Mouse (Mus musculus) megakaryocyte, adult 5-6 weeks (primary cell): Measurements from ENCODE around the gene Sde2. TPM values are rescaled to one million over a fixed set of nuclear protein-coding genes. Genes with fewer than 3 reads are reported as not detected.
"Not testable (repeated sequence)": the region's sequence is repeated elsewhere in the genome, so short reads cannot be mapped to it uniquely, and the experiment has no call there.

Source experiments
- ATAC-seq: 2 replicates; pipeline ENCODE4 v1.8.0; 2016; ENCODE audit warnings: mild to moderate bottlenecking, inconsistent platforms; ENCODE audit not compliant: poor library complexity, severe bottlenecking
- total RNA-seq, 2 experiments: library from RNA; stranded (forward) in 1 of 2; stranded (reverse) in 1 of 2; fragments of 153-499, 151-499 nt in 1 of 2; fragments of 221-1000, 200-1000 nt in 1 of 2; gene quantifications; 2 replicates each; pipeline versions ENCODE4 v1.2.3 to v1.2.4; 2015 to 2017

The Sde2 gene
- total RNA-seq, 2 experiments from 2014 or later = 21.1 to 34.9 TPM

GRCm38 (mm10) chr1:180830588-180831346 lies 20.2 kb upstream of the Sde2 start:
- ATAC-seq = no peak

DNA sequence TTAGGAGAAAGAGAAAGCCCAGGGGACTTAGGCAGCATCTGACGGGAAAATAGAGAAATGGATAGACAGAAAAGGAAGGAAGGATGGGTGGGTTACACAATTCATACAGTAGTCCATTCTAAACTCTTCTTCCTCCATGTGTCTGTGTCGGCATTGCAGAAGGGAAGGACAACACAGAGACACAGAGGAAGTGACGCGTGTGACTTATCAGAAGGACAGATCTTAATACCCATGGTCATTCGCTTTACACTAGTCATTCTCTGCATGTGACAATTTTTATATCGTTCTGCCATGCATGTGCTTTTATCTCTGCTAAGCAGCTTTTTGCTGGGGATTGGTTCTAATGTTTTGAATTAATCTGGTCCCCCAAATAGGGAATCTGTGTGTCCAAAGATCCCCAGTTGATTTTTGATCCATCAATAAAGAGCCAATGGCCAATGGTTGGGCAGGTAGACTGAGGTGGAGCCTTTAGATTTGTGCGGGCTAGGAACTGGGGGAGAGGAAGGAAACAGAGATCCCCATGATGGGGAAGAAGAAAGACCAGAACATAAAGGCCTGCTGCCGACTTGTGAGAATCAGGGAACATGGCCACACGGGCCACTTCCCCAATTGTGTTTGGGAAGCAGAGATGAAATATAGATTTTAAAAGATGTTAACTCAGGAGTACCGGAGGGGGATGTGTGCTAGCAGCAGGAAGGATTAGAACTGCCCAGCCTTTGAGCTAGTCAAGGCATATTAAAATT lies 15.5 kb upstream of the Sde2 start:
- ATAC-seq = peak; percentile 98

DNA sequence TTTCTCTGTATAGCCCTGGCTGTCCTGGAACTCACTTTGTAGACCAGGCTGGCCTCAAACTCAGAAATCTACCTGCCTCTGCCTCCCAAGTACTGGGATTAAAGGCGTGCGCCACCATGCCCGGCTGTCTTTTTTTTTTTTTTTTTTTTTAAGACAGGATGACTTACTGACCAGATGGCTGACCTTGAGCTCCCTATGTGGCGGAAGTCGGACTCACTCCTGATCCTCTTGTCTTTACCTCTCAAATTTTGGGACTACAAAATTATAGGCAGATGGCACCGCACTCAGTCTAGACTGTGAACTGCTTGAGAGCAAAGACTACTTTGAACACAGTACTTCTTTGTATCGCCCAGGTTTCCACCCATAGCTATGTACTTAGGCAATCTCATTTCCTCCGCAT lies 14.5 kb upstream of the Sde2 start:
- ATAC-seq = not testable (repeated sequence)

DNA sequence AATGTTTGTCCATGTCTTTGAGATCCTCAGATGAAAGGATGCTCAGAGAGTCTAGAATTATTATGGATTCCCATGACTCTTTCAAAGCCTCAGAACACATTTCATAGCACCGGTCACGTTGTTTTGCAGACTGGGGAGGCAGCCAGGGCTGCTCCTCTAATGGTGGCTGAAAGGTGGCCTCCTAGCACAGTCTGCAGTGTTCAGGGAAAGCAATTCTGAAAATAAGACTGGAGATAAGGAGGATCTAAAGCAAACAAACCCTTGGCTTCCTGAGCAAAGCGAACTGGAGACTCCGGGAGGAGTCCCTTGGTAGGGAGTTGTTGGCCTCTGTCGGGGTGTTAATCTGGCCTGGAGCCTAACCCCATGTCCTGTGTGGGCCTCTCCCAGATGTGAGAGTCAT lies 13.7 kb upstream of the Sde2 start:
- no peak for ATAC-seq

GRCm38 (mm10) chr1:180838014-180838413 lies 12.9 kb upstream of the Sde2 start:
- ATAC-seq = no peak

DNA sequence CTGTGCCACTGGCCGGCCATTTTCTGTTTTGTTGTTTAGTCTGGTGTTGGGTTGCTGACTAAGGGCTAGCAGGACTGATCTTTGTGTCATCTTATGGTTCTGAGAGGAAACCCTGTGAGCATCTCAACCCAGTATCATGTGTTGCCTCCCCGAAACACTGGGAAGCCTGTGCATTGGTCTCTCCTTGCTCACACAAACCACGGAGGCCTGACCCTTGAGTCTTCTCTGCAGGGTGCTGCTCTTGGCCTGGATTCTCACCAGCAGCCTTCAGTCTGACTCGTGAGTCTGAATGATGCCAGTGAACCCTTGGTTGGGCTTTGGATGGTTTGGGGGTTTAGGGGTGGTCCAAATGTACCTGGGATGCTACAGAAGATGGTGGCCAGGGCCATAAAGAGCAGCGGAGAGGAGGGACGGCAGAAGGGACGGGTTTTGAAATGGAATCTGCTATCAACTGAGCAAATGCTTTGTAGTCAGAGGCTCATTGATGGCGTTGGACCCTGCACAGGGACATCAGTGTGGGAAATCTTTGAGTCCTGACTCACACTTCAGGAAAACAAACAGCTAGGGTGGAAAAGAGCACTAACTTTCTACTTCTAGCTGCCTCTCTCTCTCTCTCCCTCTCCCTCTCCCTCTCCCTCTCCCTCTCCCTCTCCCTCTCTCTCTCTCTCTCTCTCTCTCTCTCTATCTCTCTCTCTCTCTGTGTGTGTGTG lies 11.6 kb upstream of the Sde2 start:
- no peak for ATAC-seq

DNA sequence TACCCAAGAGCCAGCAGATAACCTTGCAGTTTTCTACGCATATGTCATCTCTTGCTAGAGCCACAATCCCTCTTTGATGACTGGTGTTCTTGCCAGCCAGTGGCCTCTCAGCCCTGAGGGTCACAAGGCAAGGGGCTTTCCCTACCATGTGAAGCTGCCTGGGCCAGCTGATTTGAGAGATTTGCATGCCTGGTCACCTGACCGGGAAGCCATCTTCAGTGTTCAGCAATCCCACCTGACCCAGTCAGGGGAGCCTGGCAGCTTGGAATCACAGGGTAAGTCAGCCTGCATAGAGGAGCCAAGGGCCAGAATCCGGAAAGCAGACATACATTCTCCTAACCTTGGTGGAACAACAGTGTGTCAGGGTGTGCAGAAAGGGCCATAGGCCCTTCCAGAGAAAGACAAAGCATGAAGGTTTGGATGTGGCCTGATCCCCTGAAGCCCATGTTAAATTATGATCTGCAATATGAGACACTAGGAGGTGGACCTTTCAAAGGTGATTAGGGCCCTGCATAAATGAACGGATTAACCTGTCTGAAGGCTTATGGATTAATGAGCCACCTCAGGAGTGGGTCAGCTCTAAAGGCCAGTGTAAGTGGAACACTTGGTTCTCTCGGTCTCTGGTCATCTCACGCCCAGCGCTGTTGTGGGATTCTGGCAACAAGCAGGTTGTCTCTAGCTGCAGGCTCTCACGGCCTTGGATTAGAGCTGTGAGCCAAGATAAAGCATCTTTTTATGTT lies 9.2 kb upstream of the Sde2 start:
- ATAC-seq = no peak

- peak; percentile 40 for ATAC-seq
Observed at GRCm38 (mm10) chr1:180848114-180848510, 2.8 kb upstream of the Sde2 start.

GRCm38 (mm10) chr1:180848511-180849241 lies 2.3 kb upstream of the Sde2 start:
- peak; percentile 53 for ATAC-seq

DNA sequence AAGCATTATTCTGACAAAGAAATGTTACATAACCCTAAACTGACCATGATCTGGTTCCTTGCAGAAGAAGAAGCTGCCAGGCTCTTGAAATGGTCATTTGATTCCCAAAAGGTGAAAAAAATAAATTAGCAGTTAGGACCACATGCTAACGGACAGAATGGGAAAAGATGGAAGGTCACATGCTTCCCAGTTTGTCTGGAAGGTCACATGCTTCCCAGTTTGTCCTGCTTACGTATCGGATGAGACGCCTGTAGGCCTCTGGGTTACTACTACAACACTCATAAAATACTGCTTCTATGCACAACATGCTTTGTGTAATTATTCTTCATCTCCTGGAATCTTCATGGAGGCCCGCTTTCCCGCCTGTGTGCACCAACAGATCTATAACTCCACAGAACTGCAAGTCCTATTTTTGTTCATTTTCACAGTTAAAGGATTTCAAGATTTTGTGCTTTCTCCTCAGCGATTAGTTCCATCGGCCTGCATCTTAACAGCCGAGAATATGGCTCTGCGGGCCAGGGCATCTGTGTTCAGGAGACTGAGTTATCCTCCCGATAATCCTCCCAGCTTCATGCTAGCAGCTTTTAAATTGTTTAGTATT lies 1.1 kb upstream of the Sde2 start:
- ATAC-seq = no peak

- peak; percentile 87 for ATAC-seq
Observed at GRCm38 (mm10) chr1:180858763-180859162, 7.8 kb downstream of the Sde2 start.

- ATAC-seq = no peak
Observed at GRCm38 (mm10) chr1:180860030-180860429, 9.1 kb downstream of the Sde2 start.

DNA sequence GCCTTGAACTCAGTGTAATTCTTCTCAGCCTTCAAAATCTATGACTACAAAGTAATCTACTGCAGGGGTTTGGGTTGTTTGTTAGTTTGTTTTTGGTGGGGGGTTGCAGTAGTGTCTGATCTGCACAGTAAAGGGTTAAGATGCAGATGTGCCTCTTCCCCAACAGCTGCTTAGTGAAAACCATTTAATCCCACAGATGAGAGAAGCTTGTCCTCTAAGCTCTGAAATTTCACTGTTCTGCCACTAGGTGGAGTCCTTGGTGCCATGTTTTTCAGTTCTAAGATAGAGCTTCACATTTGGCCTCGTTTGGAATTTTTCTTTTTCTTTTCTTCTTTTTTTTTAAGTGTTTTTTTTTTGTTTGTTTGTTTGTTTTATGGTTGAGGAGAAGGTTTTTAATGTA lies 12.7 kb downstream of the Sde2 start:
- peak; percentile 83 for ATAC-seq

GRCm38 (mm10) chr1:180866001-180866400 lies 15.1 kb downstream of the Sde2 start:
- no peak for ATAC-seq

DNA sequence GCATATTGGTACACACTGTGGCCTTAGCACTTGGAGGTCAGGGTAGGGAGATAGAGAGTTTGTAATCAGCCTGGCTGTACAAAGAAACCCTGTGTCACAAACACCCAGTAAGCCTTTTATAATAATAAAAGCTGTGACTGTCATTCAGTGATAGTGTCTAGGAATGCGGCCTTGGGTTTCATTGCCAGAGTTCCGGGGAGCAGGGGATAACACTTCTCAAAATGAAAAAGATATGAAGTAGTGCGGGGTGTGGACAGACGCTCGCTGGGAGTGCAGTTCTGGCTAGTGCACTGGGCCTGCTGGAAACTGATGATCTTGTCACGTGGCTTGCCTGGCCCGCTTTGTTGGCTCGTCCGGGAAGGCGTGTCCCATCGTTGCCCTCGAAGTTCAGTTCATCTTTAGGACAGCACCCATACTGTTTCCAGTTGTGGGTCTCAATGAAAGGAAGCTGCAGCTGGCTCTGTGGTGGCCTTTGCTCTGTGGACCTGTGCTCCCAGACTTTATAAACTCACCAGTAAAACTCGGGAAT lies 19.3 kb downstream of the Sde2 start:
- no peak for ATAC-seq

DNA sequence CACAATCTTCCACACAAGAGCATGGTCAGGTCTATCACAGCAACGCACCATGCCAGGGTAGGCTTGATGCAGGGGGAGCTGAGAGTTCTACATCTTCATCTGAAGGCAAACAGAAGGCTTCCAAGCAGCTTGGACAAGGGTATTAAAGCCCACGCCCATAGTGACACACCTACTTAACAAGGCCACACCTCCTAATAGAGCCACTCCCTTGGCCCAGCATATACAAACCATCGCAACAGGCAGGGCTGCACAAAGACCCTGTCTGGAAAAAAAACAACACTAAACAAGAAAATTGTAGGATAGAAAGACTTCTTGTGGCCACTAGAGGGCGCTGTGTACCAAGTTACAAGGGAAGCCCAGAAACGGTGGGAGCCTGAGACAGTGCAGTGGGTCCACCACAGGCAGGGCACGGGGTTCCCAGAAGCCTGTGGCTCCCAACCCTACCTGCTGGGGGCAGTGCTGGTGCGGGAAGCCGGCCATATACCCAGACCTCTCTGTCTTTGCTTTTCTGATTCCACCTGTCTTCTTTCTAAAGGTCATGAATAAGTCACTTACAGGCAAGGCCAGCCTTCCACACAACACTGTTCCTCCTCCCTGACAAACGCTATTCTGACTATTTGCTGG lies 23.0 kb downstream of the Sde2 start:
- ATAC-seq = peak; percentile 99

DNA sequence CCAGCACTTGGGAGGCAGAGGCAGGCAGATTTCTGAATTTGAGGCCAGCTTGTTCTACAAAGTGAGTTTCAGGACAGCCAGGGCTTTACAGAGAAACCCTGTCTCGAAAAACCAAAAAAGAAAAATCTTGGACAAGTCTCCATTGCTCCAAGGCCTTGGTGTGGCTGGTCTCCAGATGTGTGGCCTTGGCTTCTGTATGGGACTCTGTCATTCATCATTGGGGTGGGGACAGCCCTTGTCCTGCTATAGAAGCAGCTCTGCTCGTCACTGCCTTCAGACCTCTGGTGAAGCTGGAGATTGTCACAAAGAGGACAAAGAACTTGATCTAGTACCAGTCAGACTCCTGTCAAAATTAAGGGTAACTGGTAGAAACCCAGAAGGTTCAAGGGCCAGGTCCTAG lies 23.7 kb downstream of the Sde2 start:
- ATAC-seq = no peak

- ATAC-seq = no peak
Observed at GRCm38 (mm10) chr1:180875126-180875525, 24.2 kb downstream of the Sde2 start.

DNA sequence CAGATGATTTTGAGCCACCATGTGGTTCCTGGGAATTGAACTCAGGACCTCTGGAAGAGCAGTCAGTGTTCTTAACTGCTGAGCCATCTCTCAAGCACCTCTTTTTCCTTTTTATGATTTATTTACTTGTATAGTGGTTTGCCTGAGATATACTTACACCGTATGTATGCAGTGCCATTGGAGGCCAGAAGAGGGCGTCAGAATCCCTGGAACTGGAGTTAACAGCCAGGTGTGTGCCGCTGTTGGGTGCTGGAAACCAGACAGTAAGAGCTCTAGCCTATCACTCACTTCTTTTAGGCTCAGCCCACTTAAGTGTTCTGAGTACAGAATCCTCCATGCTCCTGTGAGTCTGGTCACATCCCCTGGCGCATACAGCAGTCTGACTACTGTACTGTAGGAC lies 26.5 kb downstream of the Sde2 start:
- ATAC-seq = no peak
